Mouse (Mus musculus): Measurements from ENCODE around the gene Trpm3. TPM values are rescaled to one million over a fixed set of nuclear protein-coding genes. Genes with fewer than 3 reads are reported as not detected.

Trpm3 gene
- polyA plus RNA-seq, 1 experiment from 2014 or later: 48.4 TPM

- 68% methylated on average over 3 of the region's 3 CpGs for WGBS
- Histone ChIP-seq H3K27ac (no peak overlapping the region), H3K36me3 (replicated peaks; ENCODE audit: control insufficient read depth, insufficient read depth) (no peaks in the 10 kb centered on the region), H3K9me3 (ENCODE audit: control insufficient read depth, low read length) (no peaks in the 10 kb centered on the region), H3K4me2 (replicated peaks) (no peak overlapping the region), H3K9ac (no peak overlapping the region), H3K27me3 (ENCODE audit: control insufficient read depth, insufficient read depth, low read length) (no peaks in the 10 kb centered on the region), H3K4me3 (replicated peaks; ENCODE audit: low read length) (no peak overlapping the region), H3K4me1 (replicated peaks; ENCODE audit: control insufficient read depth, insufficient read depth, low read length) (no peaks in the 10 kb centered on the region)
- DNase-seq (ENCODE audit: low spot score): no peak
- ATAC-seq (ENCODE audit: low FRiP score): no peak
These were observed 457.9 kb downstream of the Trpm3 start for GRCm38 (mm10) chr19:22596715-22597114.

GRCm38 (mm10) chr19:22604322-22604721, 465.5 kb downstream of the Trpm3 start:
- no peak for DNase-seq (ENCODE audit: low spot score)
- Histone ChIP-seq H3K27me3 (ENCODE audit: control insufficient read depth, insufficient read depth, low read length) (no peaks in the 10 kb centered on the region), H3K27ac (no peak overlapping the region), H3K4me2 (replicated peaks) (no peak overlapping the region), H3K4me3 (replicated peaks; ENCODE audit: low read length) (no peak overlapping the region), H3K9me3 (ENCODE audit: control insufficient read depth, low read length) (no peaks in the 10 kb centered on the region), H3K36me3 (replicated peaks; ENCODE audit: control insufficient read depth, insufficient read depth) (no peaks in the 10 kb centered on the region), H3K9ac (no peak overlapping the region), H3K4me1 (replicated peaks; ENCODE audit: control insufficient read depth, insufficient read depth, low read length) (no peaks in the 10 kb centered on the region; the same call in 1 of the 2 replicates)
- ATAC-seq (ENCODE audit: low FRiP score): no peak
- WGBS: 32% methylated on average over 4 of the region's 4 CpGs

DNA sequence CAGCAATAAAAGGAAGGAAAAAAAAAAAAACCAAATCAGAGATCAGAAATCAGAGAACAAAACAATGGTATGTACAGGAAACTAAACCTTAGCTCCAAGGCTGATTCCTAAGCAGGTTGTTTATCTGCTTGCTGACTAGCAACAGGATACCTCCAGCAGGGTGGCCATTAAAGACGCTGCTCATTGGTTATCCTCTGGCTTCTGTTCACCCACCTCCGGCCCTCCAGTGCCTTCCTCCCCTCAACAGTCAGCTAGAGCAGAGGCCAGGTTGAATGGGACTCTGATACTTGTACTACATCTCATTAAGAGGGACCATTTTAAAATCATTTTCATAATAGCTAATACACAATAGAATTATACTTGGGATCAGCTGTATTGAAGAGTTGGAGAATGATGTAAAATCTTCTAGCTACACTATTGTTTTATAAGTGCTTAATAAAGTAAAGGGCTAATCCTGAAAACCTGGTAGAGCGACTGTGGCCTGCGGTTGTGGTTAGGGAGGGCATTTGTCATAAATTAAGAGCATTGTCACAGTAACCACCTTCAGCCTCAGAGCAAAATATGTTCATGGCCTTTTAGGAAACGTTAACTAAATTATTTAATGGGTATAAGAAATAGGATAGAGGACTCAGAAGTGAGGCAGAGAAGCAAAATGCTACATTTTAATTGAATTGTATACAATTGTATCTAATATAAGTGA, 469.3 kb downstream of the Trpm3 start:
- DNase-seq (ENCODE audit: low spot score) (no peak), ATAC-seq (ENCODE audit: low FRiP score) (no peak)
- 68% methylated on average over 5 of the region's 5 CpGs for WGBS
- Histone ChIP-seq H3K9me3 (ENCODE audit: control insufficient read depth, low read length) (no peaks in the 10 kb centered on the region), H3K36me3 (replicated peaks; ENCODE audit: control insufficient read depth, insufficient read depth) (no peaks in the 10 kb centered on the region), H3K9ac (no peak overlapping the region), H3K27ac (no peak overlapping the region), H3K4me3 (replicated peaks; ENCODE audit: low read length) (no peak overlapping the region), H3K4me1 (replicated peaks; ENCODE audit: control insufficient read depth, insufficient read depth, low read length) (no peaks in the 10 kb centered on the region; the same call in 1 of the 2 replicates), H3K4me2 (replicated peaks) (no peak overlapping the region), H3K27me3 (ENCODE audit: control insufficient read depth, insufficient read depth, low read length) (no peaks in the 10 kb centered on the region)

DNA sequence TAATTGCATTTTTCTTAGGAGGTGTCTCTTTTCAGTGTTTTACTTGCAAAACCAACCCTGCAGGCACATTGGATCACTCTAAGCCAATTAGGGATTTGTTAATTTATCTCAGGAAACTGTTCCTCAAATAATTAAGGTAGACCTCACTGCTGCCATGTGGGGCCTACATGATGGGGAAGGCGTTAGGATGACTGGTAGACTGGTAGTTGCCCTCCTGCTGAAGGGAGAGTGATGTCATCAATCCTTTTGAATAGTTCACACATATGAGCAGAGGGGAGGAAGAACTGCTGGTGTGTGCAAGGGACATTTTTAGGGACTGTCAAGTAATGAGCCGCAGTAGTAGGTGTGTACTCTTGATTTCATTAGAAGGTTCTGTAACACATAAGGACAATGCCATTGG, 472.8 kb downstream of the Trpm3 start:
- no peaks in the 10 kb centered on the region for H3K36me3 ChIP-seq (replicated peaks; ENCODE audit: control insufficient read depth, insufficient read depth)
- no peaks in the 10 kb centered on the region for H3K9me3 ChIP-seq (ENCODE audit: control insufficient read depth, low read length)
- H3K4me1 ChIP-seq (replicated peaks; ENCODE audit: control insufficient read depth, insufficient read depth, low read length): no peaks in the 10 kb centered on the region
- no peak overlapping the region for H3K27ac ChIP-seq
- 77% methylated on average over 2 of the region's 2 CpGs for whole genome bisulfite sequencing
- no peak overlapping the region for H3K9ac ChIP-seq
- H3K4me2 ChIP-seq (replicated peaks): no peak overlapping the region
- ATAC-seq (ENCODE audit: low FRiP score) (peak; percentile 62; the same call in 1 of the 2 replicates), DNase-seq (ENCODE audit: low spot score) (no peak)
- H3K4me3 ChIP-seq (replicated peaks; ENCODE audit: low read length): no peak overlapping the region
- H3K27me3 ChIP-seq (ENCODE audit: control insufficient read depth, insufficient read depth, low read length): no peaks in the 10 kb centered on the region

DNA sequence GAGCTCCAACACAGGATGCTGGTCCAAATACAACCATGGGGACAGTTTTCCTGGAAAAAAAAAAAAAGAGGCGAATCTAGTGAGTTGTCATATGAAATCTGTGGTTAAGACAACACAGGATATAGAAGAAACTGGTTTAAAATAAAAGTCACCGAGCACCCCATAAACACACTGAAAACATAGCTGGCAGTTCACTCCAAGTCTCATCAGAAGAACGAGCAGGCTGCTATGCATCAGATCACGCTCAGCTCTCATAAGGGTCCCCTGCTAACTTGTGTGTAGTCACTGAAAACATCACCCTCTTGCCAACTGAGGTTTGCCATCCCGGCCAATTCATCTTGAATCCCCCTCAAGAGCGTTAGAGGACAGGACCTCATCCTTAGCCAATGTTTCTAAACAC, 476.5 kb downstream of the Trpm3 start:
- H3K9me3 ChIP-seq (ENCODE audit: control insufficient read depth, low read length): peaks cover 5% of the 10 kb centered on the region; the same call in 1 of the 2 replicates
- H3K27ac ChIP-seq: no peak overlapping the region
- DNase-seq (ENCODE audit: low spot score) (no peak), ATAC-seq (ENCODE audit: low FRiP score) (no peak)
- no peak overlapping the region for H3K4me3 ChIP-seq (replicated peaks; ENCODE audit: low read length)
- no peaks in the 10 kb centered on the region for H3K36me3 ChIP-seq (replicated peaks; ENCODE audit: control insufficient read depth, insufficient read depth)
- H3K4me1 ChIP-seq (replicated peaks; ENCODE audit: control insufficient read depth, insufficient read depth, low read length): no peaks in the 10 kb centered on the region
- no peak overlapping the region for H3K4me2 ChIP-seq (replicated peaks)
- 90% methylated on average over 6 of the region's 6 CpGs for WGBS
- no peak overlapping the region for H3K9ac ChIP-seq
- no peaks in the 10 kb centered on the region for H3K27me3 ChIP-seq (ENCODE audit: control insufficient read depth, insufficient read depth, low read length)

DNA sequence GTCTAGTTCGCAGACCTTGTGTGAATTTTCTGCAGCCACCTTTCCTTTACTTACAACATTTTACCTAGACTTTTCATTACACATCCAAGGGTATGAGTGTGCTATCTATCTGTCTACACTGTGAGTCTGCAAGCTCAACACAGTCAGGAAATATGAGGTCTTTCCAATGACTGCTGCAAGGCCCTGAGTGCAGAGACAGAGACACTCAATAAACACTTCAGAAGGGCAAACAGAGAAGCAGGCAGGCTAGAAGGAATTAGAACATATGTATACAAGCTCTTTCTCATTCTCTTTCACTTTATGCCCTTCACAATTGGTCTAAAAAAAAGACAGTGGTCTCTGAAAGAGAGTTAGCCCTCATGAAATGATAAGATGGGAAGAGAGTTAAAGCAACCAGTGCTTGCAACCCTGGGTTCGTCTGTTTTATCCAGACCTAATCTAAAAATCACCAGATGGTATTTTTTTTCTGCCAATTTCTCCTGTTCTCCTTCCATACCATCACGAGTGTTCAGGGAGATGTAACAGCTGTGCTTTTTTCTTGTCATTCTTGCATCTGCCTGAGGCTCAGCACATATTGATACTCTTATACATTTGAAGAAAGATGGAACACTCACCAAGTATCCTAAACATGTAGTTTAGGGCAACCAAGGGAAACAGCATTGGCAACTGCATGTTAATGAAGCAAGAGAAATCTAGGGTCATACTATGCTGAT, 486.1 kb downstream of the Trpm3 start:
- Histone ChIP-seq H3K9me3 (ENCODE audit: control insufficient read depth, low read length) (no peaks in the 10 kb centered on the region), H3K4me2 (replicated peaks) (no peak overlapping the region), H3K4me3 (replicated peaks; ENCODE audit: low read length) (no peak overlapping the region), H3K9ac (no peak overlapping the region), H3K27me3 (ENCODE audit: control insufficient read depth, insufficient read depth, low read length) (no peaks in the 10 kb centered on the region), H3K36me3 (replicated peaks; ENCODE audit: control insufficient read depth, insufficient read depth) (no peaks in the 10 kb centered on the region), H3K4me1 (replicated peaks; ENCODE audit: control insufficient read depth, insufficient read depth, low read length) (no peaks in the 10 kb centered on the region), H3K27ac (no peak overlapping the region)
- 74% methylated on average over 3 of the region's 3 CpGs for WGBS
- no peak for ATAC-seq (ENCODE audit: low FRiP score)
- no peak for DNase-seq (ENCODE audit: low spot score)

- Histone ChIP-seq H3K4me1 (replicated peaks; ENCODE audit: control insufficient read depth, insufficient read depth, low read length) (no peaks in the 10 kb centered on the region), H3K9me3 (ENCODE audit: control insufficient read depth, low read length) (no peaks in the 10 kb centered on the region), H3K4me2 (replicated peaks) (no peak overlapping the region), H3K27ac (no peak overlapping the region), H3K27me3 (ENCODE audit: control insufficient read depth, insufficient read depth, low read length) (no peaks in the 10 kb centered on the region), H3K9ac (no peak overlapping the region), H3K4me3 (replicated peaks; ENCODE audit: low read length) (no peak overlapping the region), H3K36me3 (replicated peaks; ENCODE audit: control insufficient read depth, insufficient read depth) (no peaks in the 10 kb centered on the region)
- ATAC-seq (ENCODE audit: low FRiP score): no peak
- DNase-seq (ENCODE audit: low spot score): no peak
- WGBS: 73% methylated on average over 3 of the region's 3 CpGs
These were observed 490.0 kb downstream of the Trpm3 start for GRCm38 (mm10) chr19:22628878-22629277.

DNA sequence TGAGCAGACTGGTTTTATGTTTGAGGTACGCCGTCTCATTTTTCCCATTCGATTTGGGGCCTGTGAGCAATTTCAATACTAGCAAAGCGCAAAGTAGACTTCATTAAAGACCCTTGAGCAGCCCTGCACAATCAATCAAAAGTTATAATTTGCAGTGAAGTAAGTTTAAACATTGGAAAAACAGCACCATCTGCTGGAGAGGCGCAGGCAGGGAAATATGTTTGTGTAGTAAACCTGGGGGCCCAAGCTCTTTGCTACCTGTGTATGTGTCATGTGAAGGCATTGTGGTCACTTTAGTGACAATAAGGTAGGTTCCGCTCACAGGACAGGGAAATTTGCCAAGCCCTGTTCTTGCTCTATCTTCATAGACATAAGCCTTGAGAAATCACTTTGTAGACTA, 492.5 kb downstream of the Trpm3 start:
- no peaks in the 10 kb centered on the region for H3K27me3 ChIP-seq (ENCODE audit: control insufficient read depth, insufficient read depth, low read length)
- no peak overlapping the region for H3K27ac ChIP-seq
- H3K4me3 ChIP-seq (replicated peaks; ENCODE audit: low read length): no peak overlapping the region
- whole genome bisulfite sequencing: 84% methylated on average over 6 of the region's 6 CpGs
- H3K9ac ChIP-seq: no peak overlapping the region
- no peaks in the 10 kb centered on the region for H3K9me3 ChIP-seq (ENCODE audit: control insufficient read depth, low read length)
- no peaks in the 10 kb centered on the region for H3K36me3 ChIP-seq (replicated peaks; ENCODE audit: control insufficient read depth, insufficient read depth)
- no peak for ATAC-seq (ENCODE audit: low FRiP score)
- H3K4me1 ChIP-seq (replicated peaks; ENCODE audit: control insufficient read depth, insufficient read depth, low read length): no peaks in the 10 kb centered on the region
- no peak for DNase-seq (ENCODE audit: low spot score)
- H3K4me2 ChIP-seq (replicated peaks): no peak overlapping the region

- Histone ChIP-seq H3K4me3 (replicated peaks; ENCODE audit: low read length) (no peak overlapping the region), H3K4me1 (replicated peaks; ENCODE audit: control insufficient read depth, insufficient read depth, low read length) (no peaks in the 10 kb centered on the region), H3K27ac (no peak overlapping the region), H3K9me3 (ENCODE audit: control insufficient read depth, low read length) (no peaks in the 10 kb centered on the region), H3K27me3 (ENCODE audit: control insufficient read depth, insufficient read depth, low read length) (no peaks in the 10 kb centered on the region), H3K4me2 (replicated peaks) (no peak overlapping the region), H3K9ac (no peak overlapping the region), H3K36me3 (replicated peaks; ENCODE audit: control insufficient read depth, insufficient read depth) (no peaks in the 10 kb centered on the region)
- no peak for DNase-seq (ENCODE audit: low spot score)
- ATAC-seq (ENCODE audit: low FRiP score): no peak
- WGBS: 19% methylated on average over 10 of the region's 10 CpGs
These were observed 496.8 kb downstream of the Trpm3 start for GRCm38 (mm10) chr19:22635635-22636034.
